Mouse (Mus musculus): Measurements from ENCODE around the gene Sh3tc1.

The Sh3tc1 gene

GRCm38 (mm10) chr5:35679256-35680155 lies 60.3 kb downstream of the Sh3tc1 start, which contains the start of gene Htra3:
Gene Htra3, minus strand, starts transcription at chr5:35679782.
- DNase-seq, result no peak

DNA sequence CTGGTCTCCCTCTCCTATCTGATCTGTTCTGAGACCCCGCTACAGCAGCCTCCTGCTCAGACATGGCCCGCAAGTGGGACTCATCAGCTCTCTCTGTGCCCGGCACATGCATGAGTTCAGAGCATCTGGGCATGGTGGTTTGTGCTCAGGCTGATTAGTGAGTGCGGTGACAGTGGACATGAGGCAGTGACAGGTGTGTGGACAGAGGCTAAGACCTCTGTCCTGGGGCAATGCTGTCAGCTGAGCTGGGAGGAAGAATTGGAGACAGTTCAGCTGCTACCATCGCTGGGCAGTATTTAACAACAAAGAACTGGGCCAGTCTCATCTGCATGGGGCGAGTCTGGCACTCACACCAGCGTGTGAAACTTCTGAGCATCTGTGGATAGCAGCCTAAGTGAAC lies 62.8 kb downstream of the Sh3tc1 start:
- no peak for DNase-seq

GRCm38 (mm10) chr5:35674081-35674555 lies 65.7 kb downstream of the Sh3tc1 start:
- DNase-seq, result no peak

- no peak for DNase-seq
Observed at GRCm38 (mm10) chr5:35673086-35673485, 66.7 kb downstream of the Sh3tc1 start.

GRCm38 (mm10) chr5:35672581-35672980 lies 67.2 kb downstream of the Sh3tc1 start:
- DNase-seq, result no peak

- peak; percentile 15 for DNase-seq
Observed at GRCm38 (mm10) chr5:35671474-35671891, 68.3 kb downstream of the Sh3tc1 start.

- DNase-seq, result no peak
Observed at GRCm38 (mm10) chr5:35670412-35670801, 69.4 kb downstream of the Sh3tc1 start.

DNA sequence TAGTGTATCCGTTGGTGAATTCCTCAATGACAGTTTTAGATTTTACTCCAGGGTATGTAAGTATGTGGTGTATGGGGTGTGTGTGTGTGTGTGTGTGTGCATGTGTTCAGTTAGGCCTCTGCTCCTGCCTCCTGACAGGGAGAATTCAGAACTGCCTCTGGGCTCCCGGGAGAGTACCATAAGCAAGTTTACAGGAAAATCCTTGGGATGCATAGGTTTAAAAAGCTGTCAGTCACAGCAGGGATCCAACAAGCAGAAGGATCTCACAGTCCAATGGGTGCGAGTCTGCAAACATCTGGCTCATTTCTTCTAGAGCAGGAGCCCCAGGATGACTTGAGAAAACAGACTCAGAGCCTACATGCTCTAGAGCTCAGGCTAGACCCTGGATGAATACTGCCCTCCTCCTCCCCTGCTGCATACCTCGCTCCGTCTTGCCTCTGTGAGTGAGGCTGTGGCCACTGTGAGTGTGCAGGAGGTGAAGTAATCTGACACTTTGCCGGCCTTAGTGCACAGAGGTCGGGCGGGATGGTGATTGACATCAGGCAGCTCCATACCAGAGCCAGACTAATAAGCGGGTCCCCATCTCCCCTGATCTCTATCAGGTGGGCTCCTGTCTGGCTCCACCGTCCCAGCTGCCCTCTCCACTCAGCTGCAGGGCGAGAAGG lies 69.9 kb downstream of the Sh3tc1 start:
- no peak for DNase-seq

DNA sequence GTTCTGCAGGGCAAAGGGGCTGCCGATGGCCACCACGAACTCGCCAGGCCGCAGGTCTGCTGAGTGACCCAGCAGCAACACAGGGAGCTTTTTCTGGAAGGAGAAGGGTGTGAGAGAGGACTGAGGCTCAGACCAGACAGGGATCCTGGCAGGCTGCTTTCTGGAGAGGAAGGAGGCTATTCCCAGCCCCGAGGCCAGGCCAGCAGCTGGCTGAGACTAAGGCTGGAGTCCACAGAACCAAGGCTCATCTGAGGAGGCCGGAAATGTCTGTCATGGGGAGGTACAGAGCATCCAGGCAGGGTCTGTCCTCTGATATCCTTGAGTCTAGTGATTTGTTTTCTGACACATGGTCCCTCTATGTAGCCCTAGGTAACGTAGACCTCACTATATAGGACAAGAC lies 73.6 kb downstream of the Sh3tc1 start:
- DNase-seq, result no peak

DNA sequence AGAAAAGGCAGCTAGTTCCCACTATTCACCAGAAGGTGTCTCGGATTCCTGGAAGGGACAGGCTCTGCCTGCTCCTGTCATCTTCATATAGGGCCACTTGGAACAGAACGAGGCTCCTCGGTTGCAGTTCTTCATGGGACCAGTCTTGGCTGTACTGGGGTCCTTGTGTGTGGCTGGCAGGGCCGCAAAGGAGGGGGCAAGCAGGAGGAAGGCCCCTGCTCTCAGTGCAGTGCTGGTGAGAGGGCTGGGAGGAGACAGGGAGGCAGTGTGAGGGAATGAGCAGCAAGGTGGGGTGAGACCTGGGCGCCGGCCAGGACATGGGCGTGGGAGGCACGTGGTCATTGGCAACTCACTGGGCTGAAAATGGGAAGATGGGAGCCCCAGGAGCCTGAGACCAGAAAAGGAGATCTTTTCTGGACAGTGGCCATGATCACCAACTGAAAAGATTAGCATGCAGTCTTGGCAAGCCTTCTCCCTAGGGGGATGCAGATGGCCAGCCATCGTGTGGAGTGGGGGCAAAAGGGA lies 77.7 kb downstream of the Sh3tc1 start:
- DNase-seq, result no peak

DNA sequence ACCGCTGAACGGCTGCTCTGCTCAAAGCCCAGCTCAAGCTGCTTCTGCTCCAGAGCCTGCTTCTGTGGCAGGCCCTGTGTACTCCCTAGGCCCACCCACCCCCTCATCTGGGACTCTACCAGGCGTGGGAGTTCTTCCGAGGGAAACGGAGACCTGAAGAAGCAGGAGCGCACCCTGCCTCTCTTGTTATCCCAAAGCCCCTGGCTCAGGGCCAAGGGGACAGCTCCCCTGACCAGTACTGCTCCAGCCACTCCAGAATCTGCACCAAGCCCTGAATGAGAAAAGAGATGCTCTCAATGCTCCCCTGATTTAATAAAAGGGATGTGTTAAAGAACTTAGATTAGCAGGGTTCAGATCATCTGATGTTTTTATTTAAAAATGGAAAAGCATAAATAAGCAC lies 78.6 kb downstream of the Sh3tc1 start:
- no peak for DNase-seq

DNA sequence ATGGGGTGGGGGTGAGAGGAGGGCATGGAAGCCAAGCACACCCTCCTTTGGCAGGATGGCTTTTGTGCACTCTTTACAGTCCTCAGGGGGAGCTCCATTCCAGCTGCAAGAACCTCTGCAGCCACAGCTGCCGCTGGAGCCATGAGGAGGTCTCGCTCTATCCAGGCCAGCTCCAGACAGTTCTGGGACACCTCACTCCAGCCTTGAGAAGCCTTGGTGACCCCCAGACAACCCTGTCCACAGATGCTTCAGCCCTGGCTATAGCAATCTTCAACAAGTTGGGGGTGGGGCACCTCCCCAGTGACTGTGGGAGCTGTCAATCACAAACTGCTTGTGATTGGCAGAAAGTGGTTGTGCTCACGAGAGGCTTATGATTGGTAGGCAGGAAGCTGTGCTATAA lies 80.3 kb downstream of the Sh3tc1 start:
- no peak for DNase-seq

- no peak for DNase-seq
Observed at GRCm38 (mm10) chr5:35655753-35656485, 83.9 kb downstream of the Sh3tc1 start.

DNA sequence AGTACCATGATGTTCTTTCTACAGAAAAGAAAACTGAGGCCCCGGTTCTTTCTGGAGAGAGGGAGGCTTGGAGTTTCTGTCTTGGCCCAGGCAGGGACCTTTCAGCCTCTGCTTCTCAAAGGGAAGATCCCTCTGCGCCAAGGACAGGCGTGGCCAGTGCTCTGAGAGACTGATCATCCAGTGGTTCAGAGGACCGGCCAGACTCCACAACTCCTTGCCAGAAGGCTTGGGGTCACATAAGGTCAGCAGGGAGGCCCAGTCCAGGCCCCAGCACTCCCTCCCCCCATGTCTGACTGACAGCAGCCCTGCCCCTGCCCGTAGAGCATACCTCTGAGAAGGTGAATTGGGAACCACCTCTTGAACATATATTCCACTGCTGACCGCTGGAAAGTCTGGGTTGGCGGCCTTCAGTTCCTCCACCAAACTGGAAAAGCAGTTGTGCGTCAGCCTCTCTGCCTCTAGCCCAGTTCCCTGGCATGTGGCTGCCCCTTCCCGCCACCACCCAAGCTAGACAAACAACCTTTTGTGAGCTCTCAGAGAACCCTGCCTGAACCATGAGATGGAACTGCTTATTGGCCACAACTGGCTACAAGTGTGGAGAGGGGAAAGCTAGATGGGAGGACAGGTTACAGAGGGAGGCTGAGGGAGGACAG lies 85.9 kb downstream of the Sh3tc1 start:
- no peak for DNase-seq

GRCm38 (mm10) chr5:35652872-35653271 lies 86.9 kb downstream of the Sh3tc1 start:
- DNase-seq, result no peak

DNA sequence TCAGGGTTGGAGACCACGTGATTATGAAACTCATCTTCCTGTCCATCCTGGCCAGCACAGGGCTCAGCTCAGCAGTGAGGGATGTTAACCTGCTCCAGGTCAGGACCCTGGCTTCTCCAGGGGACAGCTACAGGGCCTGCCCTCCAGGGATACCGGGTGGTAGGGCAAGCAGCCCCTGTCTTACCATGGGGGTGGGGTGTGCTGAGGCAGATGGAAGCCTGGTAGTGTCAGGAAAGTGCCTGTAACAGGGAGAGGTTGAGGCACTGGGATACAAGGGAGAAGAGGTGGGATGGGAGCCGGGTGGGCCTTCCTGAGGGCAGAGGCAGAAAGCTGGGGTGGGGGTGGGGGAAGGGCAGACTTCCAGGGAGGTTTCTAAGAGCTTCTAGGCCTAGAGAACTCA lies 87.5 kb downstream of the Sh3tc1 start:
- DNase-seq, result no peak

DNA sequence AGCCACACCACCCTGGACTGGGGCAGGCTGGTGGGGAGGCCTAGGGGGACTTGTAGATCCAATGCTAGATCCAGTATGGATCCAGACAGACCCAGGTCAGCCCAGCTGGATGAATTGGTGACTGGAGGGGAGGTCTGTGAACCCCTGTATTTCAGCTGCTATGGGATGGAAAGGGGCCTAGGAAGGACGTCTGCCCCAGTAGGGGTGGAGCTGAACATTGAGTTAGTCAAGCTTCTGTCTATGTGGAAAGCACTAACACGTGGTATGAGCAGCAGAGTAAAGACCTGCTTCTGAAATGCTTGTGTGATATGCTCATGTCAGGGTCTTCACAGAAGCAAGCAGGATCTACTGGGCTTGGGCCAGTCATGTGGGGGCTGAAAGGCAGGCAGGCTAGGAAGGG lies 91.6 kb downstream of the Sh3tc1 start:
- DNase-seq, result no peak

GRCm38 (mm10) chr5:35647562-35647961 lies 92.2 kb downstream of the Sh3tc1 start:
- no peak for DNase-seq
